Mouse (Mus musculus) Patski (cell line): ENCODE results near the gene Tec. TPM values are rescaled to one million over a fixed set of nuclear protein-coding genes. Genes with fewer than 3 reads are reported as not detected.
A peak's percentile ranks its signal among the peaks of the same experiment; 100 is the strongest.

ENCODE experiments used
- ATAC-seq: fragments of 100-300 bp; one replicate; pipeline ENCODE4 v1.8.0; 2021
- CTCF ChIA-PET: fragments of 350-600 bp; sonication (Branson Sonifier 250); formaldehyde crosslinking; loops from one replicate; lab custom pipeline; 2022; ENCODE audit warnings: inconsistent platforms; lab: Charles Lee
- POLR2A ChIA-PET: fragments of 350-600 bp; sonication (Branson Sonifier 250); formaldehyde crosslinking; loops from one replicate; lab custom pipeline; 2022; ENCODE audit warnings: antibody characterized with exemption, inconsistent platforms; lab: Charles Lee
- DNase-seq: peaks from one replicate; pipeline ENCODE4 v3.0.0-alpha.2; 2011; ENCODE audit warnings: low read depth, low spot score
- H3K27me3 ChIP-seq: fragments of 371-371 bp; one replicate; pipeline ENCODE4 v1.5.1; 2021
- CTCF ChIP-seq: fragments of 100-300 bp; IDR thresholded peaks from one replicate; pipeline ENCODE4 v1.5.1; 2021
- in situ Hi-C: fragments of 300-500 bp; cut with MboI; formaldehyde crosslinking; loops from 3 replicates; pipeline ENCODE4 v1.11.1; 2018; ENCODE audit warnings: low pct_unique_long_range_greater_than_20kb, mixed read lengths
- polyA plus RNA-seq: library from polyadenylated mRNA; unstranded; gene quantifications from one replicate; pipeline ENCODE4 v1.2.3, GENCODE M21; 2021

The Tec gene
- polyA plus RNA-seq: 8.3 TPM

DNA sequence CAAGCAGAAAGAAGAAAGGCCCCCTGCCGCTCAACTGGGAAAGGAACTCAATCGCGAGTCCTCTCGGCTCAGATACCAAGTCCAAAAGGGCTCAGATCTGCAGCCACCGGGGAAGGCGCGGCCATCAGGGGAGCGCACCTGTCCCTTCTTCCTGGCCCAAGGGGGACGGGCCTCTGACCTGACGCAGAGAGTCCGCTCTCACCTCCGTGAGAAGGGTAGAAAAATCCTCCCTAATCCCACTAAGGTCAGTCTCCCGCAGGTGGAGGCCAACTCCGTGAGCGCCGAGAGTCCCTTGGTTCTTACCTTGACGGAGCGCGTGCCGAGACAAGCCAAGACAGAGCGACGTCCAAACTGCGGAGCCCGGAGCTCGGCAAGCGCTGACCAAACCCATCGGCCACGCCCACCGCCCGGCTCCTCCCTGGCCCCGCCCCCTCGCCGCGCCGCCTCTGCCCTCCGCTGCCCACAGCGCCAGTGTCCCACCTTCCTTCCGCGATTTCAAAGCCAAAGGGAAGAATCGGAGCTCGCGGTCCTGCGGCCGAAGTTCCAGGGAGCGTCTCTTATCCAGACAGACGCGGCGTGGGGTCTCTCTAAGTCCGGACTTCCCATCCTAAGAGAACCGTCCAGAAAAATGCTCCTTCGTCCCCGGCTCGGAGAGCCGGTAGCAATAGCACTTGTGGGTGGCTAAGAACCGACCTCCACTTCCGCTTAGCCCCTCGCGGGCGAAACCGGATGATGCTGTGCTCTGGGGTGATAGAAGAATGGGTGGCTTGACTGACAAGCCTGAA is at the start of gene Tec:
Tec (minus strand) TSS at position 393 of the 785 bp plus-strand sequence.
- DNase-seq (no peak), ATAC-seq (peak; percentile 97)
- TF ChIP-seq CTCF: no peak
- ChIA-PET CTCF (interaction anchor here (1.4 kb wide), 1 partner anchor 14 kb away, joined by 3 read pairs; no protein-coding TSS in a partner anchor), POLR2A (interaction anchor here (1.2 kb wide), 1 partner anchor 10 kb away, joined by 3 read pairs; no protein-coding TSS in a partner anchor)
- in situ Hi-C loops: no loop called here
- no peaks in the 10 kb centered on the region for H3K27me3 ChIP-seq

DNA sequence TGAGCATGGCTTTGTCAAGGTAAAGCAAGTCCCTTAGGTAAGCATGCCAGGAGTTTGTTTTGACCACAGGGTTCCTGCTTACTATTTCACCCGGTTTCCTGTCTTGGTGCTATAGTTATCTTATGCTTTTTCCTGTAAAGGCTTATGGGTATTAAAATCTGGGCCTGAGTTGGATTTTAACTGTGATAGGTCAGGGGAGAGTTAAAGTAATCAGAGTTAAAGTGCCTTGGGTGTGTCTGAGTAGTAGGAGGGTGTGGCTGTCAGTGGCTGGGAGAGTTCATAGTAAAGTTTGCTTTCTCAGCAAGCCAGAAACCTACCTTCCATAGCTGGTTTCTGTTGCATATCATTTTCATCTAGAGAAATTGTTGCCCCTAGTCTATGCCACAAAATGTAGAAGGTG is 48.6 kb upstream of the Tec start:
- ATAC-seq (no peak), DNase-seq (no peak)
- POLR2A ChIA-PET: interaction anchor here (1.3 kb wide), 1 partner anchor 9 kb away, joined by 3 read pairs; no protein-coding TSS in a partner anchor
- no peak for TF ChIP-seq CTCF
- CTCF ChIA-PET: interaction anchor here (0.8 to 4.1 kb wide), 2 partner anchors 9 to 25 kb away, joined by 3 to 22 read pairs; no protein-coding TSS in a partner anchor
- H3K27me3 ChIP-seq: peaks cover 4% of the 10 kb centered on the region
- in situ Hi-C loops: no loop called here

DNA sequence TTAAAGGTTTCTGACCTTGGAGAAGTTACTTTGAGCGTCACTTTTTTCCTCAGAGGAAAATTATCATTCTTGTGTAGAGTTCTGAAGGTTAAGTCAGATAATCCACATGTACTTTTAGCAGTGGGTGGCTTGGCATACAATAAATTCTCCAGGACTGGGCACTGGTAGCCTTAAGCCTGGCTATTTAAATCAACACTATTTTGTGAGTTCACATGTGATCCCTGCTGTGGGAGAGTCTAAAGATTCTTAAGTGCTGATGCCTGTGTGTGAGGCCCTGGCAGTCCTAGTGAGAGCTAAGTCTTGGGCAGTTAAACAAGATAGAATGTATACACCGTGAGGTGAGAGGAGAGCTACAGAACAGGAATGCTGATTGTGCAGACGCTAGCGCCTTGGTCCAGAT is 47.8 kb upstream of the Tec start:
- ChIA-PET CTCF (interaction anchor here (0.8 to 4.1 kb wide), 4 partner anchors 10 to 24 kb away, joined by 3 to 22 read pairs (median 5); no protein-coding TSS in a partner anchor), POLR2A (interaction anchor here (1.5 kb wide), 1 partner anchor 9 kb away, joined by 7 read pairs; no protein-coding TSS in a partner anchor)
- in situ Hi-C loops: no loop called here
- peaks cover 7% of the 10 kb centered on the region for H3K27me3 ChIP-seq
- DNase-seq: no peak
- no peak for TF ChIP-seq CTCF
- ATAC-seq: no peak

DNA sequence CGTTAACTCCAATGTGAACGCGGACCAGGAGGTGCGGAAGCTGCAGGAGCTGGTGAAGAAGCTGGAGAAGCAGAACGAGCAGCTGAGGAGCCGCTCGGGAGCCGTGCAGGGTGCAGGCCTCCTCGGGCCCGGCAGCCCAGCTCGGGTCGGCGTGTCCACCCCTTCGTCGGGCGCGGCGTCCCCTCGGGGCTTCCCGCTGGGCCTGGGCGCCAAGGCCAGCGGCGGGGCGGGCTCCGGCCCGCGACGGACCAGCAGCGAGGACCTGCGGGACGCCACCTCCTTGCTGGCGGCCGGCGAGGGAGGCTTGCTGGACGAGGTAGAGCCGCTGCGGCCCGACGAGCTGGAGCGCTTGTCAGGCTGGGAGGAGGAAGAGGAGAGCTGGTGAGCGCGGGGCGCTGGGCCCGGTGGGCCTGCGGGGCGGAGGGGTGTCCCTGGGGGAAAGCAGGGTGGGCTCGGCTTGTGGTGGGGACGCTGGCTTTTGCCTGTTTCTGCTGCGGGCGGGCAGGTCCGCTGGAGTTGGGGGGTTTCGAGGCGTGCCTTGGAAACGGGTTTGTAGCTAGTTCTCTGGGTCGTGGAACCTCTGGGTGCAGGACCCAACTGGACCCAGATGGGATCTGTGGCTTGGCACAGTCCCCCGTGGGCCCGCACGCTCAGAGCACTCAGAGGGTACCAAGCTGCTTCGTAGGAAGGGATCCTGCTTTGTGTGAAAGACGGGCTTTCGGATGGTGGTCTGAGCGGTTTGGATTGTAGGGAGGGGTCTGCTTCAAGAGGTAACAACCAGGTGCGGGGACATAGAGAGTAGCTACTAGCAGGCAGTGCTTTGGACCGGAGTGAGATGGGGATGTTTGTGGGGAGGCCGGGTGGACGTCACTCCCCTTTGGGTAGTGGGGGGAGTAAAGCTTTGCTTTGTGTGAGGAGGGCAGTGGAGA is 46.6 kb upstream of the Tec start:
- peaks cover 7% of the 10 kb centered on the region for H3K27me3 ChIP-seq
- in situ Hi-C loops: no loop called here
- no peak for TF ChIP-seq CTCF
- CTCF ChIA-PET: interaction anchor here (0.8 to 4.1 kb wide), 4 partner anchors 9 to 23 kb away, joined by 3 to 22 read pairs (median 5); no protein-coding TSS in a partner anchor
- POLR2A ChIA-PET: interaction anchor here (0.7 to 1.6 kb wide), 4 partner anchors 9 to 23 kb away, joined by 3 to 7 read pairs (median 3); no protein-coding TSS in a partner anchor
- DNase-seq: no peak
- ATAC-seq: peak; percentile 22

DNA sequence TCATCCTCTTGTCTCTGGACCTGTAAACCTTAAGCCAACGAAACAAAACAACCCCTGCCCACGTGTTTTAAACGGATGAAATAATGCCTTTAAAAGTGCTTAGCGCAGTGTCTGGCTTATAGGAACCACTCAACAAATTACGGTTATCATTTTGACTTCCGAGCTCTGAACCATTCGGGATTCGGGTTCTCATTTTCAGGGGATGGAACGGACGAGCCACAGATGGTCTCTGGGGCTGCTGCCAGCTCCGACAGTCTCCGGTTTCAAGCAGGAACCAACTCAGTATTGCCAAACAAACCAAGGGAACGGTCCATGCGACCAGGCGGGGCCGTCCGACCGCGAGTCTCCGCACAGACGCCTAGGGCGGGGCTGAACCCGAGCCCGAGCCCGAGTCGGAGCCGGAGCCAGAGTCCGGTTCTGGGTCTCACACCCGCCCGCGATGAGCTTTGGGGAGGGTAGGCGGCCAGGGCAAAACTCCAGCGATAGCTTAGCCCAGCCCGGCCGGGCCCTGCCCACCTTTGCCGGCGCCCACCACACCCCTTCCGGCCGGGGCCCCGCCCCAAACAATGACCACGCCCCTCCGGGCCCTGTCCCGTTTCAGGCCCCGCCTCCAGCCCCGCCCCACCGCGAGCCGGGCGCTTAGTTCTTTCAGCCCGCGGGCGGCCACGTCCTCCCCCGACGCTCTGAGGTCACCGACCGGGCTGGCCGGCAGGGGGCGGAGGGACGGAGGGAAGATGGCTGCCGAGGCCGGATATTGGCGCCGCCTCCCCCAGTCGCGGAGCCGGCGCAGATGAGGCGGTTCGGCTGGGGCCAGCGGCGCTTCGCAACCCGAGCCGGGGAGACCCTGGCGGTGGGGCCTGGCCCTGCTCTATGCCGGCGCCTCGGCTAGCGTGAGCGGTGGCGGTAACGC is 45.6 kb upstream of the Tec start, which contains the start of gene Slain2:
Slain2 (plus strand) TSS at position 657 of the 910 bp plus-strand sequence.
- ChIA-PET CTCF (interaction anchor here (1.1 to 2.3 kb wide), 3 partner anchors 8 to 19 kb away, joined by 3 to 8 read pairs (median 7); no protein-coding TSS in a partner anchor), POLR2A (interaction anchor here (0.6 to 1.6 kb wide), 4 partner anchors 13 to 552 kb away, joined by 3 read pairs; no protein-coding TSS in a partner anchor)
- ATAC-seq (peak; percentile 93), DNase-seq (peak; percentile 84)
- in situ Hi-C loops: no loop called here
- peaks cover 7% of the 10 kb centered on the region for H3K27me3 ChIP-seq
- TF ChIP-seq CTCF: peak; percentile 98

DNA sequence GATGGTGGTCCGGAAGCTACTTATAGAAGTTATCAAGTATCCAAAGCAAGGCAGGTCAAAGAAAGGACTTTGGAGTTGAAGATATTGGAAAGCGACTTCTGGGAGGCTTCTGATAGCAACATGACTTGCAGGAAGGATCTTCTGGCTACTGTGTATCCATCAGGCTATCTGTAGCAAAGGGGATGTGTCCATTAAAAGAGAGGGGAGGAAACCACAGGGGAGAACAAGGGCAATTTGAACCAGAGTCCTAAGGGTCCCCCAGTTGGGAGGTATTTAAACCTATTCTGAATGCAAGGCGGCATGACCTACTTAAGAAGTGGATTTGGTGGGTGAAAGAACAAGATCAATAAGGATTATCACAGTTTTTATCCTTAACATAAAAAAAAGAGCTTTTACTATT is 43.0 kb upstream of the Tec start:
- ChIA-PET POLR2A (no interaction called here), CTCF (interaction anchor here (1.5 to 2.7 kb wide), 2 partner anchors 15 to 19 kb away, joined by 3 to 10 read pairs; no protein-coding TSS in a partner anchor)
- DNase-seq (no peak), ATAC-seq (no peak)
- in situ Hi-C loops: no loop called here
- H3K27me3 ChIP-seq: peaks cover 7% of the 10 kb centered on the region
- TF ChIP-seq CTCF: no peak

DNA sequence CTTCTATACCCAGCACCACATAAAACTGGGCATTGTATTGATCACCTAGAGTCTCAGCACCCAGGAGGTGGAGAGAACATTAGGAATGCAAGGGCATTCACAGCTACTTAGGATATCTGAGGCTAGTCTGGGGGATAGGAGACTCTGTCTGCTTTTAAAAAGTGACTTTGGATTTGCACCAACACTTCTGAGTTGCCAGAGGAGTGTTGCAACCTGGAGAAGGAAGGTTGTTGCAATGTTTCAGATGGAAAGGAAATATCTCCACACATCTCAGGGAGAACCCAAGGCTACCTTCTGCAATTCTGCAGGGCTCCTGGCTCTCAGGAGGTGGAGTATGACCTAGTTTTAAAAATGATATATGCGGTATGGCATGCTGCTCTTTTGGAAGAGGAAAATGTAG is 42.1 kb upstream of the Tec start:
- no peak for DNase-seq
- no peak for TF ChIP-seq CTCF
- in situ Hi-C loops: no loop called here
- peaks cover 7% of the 10 kb centered on the region for H3K27me3 ChIP-seq
- ATAC-seq: no peak
- POLR2A ChIA-PET: interaction anchor here (1.0 kb wide), 1 partner anchor 172 kb away, joined by 3 read pairs; no protein-coding TSS in a partner anchor
- CTCF ChIA-PET: interaction anchor here (1.5 to 2.7 kb wide), 2 partner anchors 15 to 18 kb away, joined by 3 to 10 read pairs; no protein-coding TSS in a partner anchor

DNA sequence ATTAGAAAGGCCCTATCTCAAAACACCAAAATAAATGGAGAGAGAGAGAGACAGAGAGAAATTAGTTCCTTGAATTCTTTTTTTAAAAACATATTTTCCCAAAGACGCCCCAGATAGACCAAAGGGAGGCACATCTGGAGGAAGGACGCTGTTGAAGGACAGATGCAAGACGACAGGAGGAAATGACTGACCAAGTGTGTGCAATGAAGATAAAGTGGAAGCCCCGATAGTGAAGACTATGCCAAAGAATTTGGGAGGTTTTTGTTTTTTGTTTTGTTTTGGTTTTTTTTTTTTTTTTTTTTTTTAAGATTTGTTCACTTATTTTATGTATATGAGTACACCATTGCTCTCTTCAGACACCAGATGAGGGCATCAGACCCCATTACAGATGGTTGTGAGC is 41.1 kb upstream of the Tec start:
- no peak for ATAC-seq

More for the DNA sequence above, 41.1 kb upstream of the Tec start:
- in situ Hi-C loops: no loop called here
- no peak for TF ChIP-seq CTCF
- CTCF ChIA-PET: interaction anchor here (2.7 kb wide), 1 partner anchor 17 kb away, joined by 10 read pairs; no protein-coding TSS in a partner anchor
- POLR2A ChIA-PET: interaction anchor here (1.0 kb wide), 1 partner anchor 171 kb away, joined by 3 read pairs; no protein-coding TSS in a partner anchor
- peaks cover 7% of the 10 kb centered on the region for H3K27me3 ChIP-seq
- no peak for DNase-seq
